Mouse (Mus musculus) kidney, postnatal 36 days (tissue): ENCODE measurements around the gene Krtap28-10.

Source experiments
- DNase-seq, 2 experiments: peaks; one replicate each; pipeline ENCODE4 v3.0.0; 2021 to 2022; ENCODE audit warnings: mixed read lengths in 2 of 2

Krtap28-10 gene

DNA sequence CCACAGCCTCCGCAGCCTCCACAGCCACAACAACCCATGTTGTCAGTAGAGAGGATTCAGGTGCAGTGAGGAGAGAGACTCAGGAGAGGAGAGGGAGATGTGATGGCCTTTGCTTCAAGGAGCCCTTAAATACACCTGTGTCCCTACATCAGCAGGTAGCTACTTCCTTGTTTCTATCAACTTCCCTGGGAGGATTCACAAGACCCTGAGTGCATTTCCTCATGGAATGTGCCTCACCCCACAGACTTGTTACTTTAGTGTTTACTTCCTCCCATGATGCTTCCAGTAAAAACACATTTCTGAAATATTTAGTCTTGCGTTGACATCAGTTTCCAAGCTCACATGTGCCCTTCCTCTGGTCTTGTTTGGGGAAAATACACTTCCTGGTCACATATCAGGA lies at the start of gene Krtap28-10:
Krtap28-10 (minus strand) TSS at position 101 of the 400 bp plus-strand sequence.
- no peak for DNase-seq

DNA sequence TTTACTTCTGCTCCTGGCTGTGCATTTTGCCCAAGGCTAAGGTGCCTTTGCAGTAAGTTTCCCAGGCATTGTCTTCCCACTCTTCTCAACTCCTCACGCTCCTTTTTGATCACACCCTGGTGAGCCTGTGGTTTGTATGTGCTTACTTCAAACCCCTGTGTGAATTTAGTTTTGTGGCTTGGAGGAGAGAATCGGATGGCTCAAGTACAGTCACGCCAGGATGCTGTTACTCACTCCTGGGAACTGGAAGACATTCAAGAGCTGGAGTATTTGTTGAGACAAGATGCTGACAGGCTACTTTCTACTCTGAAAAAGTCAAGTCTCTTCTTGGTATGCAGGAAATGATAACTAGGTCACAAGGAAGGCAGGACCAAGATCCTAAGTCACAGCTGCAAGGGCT lies 49.0 kb upstream of the Krtap28-10 start:
- DNase-seq, result no peak

DNA sequence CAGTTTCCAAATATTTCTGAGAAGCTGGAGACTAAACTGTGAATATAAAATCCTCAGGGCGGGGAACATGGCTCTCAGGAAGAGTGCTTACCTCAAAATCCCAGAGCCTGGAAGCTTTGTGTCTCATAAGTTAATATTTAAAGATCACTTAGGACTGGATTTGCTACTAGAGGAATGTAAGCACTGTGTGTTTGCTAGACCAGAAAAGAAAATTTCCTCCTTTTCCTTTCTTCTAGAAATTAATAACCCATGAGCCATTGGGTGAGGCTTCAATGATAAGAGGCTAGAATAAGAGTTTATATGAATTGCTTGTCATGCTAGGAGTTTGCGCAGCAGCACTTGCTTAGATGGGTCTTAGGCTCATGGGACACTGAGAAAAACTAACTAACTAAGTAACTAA lies 42.5 kb upstream of the Krtap28-10 start:
- DNase-seq, result peak in 1 of 2 experiments; percentile 4

DNA sequence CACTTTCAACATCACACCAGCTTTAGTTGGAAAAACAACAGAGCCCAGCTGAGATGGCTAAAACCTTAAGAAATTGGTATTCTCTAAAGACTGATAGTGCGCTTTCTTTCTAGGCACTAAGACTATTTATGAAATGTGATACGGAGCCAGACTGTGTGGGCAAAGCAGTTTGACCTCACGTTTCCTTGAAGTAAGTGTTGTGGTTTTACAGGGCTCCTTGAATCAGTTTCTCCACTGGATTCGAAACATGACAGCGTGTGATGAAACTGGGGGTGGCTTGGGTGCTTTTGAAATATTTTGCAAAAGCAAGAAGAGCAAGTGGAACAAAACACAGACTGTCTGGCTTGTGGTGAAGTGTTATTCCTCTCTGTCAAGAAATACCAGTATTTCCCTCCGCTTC lies 34.7 kb upstream of the Krtap28-10 start:
- no peak for DNase-seq

DNA sequence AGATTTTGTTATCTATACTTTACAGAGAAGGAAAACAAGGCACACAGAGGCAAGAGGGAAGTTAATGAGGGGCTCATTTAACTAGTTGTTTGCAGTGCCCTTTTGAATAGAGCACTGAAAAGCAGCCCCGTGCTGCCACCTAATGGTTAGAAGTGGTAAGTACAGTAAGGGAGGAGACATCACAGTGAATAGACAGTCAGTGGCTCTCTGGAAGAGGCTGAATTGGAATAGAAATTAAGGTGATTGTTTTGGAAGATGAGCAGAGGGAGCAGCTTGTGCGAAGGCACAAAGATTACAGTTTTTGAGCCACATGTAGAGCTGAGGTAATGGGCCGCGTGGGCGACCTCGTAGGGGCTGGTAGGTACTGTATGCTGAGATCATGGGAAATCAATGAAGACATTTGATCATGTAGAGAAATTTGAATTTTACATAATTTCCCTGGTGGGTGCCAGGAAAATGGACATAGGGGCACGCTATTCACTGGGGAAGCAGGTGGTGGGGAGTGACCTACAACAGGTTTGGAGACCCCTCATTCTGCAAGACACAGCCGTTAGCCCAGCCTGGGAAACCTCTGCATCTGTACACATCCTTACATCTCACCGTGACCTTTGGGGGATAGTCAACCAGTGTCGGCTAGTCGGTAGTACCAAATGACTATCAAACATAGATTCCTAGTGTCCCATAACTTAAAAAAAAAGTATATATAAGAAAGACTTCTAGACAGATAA lies 34.1 kb upstream of the Krtap28-10 start:
- peak; percentile 23 to 31 for DNase-seq

DNA sequence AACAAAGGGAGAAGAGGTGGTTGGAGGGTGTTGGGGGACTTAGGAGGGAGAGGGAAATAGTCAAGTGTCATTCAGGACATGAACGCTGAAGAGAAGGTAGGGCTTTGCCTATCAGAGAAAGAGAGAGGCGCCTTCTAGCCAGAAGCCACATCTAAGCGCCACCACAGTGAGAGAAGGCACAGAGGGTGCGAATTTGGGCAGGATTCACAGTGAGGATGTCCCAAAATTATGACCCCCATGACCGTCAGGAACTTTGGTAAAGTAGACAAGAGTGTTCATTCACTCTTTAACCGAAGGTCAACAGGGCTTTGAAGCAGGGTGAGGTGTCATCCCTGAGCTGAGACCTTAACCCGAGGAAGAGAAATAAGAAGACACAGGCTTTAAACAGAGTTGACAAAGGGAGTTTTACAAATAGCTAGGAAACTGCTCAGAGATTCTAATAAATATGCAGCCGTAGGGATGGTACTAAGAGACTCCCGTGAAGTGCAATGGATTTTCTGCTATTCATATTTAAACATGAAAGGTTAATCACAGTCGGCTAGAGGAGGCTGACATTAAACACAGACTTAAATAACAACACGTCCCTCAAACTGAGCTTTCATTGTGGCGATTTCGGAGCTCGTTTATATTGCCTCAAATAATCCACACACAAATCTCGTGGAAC lies 33.4 kb upstream of the Krtap28-10 start:
- no peak for DNase-seq

DNA sequence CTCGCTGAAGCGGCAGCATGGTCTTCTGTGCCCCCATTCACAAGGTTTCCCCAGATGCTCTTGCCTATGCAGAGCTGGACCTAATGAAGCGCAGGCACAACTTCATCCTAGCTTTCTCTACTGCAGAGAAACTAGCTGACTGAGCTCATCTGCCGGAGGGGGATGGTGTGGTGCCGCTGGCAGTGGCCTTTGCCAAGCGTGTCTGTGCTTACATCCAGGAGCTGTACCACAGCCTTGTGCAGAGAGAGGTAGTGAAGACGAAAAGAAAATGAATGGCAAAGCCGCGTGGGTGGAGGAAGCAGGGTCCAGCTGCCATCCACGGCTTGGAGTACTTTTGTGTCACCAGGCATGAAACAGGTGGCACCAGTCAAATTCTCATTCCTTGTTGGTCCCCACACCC lies 24.9 kb upstream of the Krtap28-10 start:
- no peak for DNase-seq

DNA sequence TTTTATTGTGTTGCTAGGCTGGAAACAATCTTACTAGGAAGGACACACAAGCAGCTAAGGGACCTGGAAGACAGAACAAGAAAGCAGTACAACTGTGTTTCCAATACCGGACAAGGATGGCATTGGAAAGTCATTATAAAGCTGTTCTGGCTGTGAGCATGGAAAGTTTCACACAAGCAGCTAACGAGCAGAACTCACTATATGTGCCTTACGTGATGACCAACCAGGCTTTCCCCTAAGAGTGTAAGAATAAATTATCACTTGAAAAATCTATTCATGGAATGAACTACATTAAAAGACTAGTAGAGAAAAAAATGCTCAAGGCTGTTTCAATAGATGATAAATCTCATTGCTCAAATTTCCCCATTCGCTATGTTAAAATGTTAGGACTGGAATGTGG lies 24.3 kb upstream of the Krtap28-10 start:
- DNase-seq, result no peak

DNA sequence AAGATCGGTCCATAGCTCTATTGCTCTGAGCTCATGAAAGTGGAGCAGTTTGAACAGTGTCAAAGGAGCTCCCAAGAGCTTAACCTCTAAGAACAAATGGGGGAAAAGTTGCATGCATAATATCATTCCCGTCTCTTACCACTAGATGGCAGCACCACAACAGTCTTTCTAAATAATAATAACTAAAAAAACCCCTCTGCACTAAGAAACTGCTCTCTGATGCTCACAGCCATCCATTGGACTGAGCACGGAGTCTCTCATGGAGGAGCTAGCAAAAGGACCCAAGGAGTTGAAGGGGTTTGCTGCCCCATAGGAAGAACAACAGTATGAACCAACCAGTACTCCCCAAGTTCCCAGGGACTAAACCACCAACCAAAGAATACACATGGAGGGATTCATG lies 22.6 kb upstream of the Krtap28-10 start:
- DNase-seq, result peak; percentile 14 to 23

DNA sequence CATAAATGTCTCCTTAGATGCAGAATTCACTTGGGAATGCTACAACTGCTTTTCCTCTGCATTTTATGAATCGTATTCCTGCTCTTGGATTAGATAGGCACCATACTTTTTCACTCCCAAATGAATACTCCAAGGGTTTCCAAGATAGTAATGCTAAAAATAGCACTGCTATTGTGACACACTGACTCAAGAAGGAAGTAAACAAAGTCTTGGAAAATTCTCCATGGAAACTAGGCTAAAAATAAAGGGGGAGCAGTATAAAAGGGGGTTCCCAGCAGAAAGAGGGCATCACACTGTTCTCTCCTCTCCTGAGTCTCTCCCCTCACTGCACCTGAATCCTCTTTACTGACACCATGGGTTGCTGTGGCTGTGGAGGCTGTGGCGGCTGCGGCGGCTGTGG lies 18.4 kb upstream of the Krtap28-10 start, which contains the start of gene Krtap28-13:
Krtap28-13 (plus strand) TSS at position 288 of the 400 bp plus-strand sequence.
- no peak for DNase-seq

DNA sequence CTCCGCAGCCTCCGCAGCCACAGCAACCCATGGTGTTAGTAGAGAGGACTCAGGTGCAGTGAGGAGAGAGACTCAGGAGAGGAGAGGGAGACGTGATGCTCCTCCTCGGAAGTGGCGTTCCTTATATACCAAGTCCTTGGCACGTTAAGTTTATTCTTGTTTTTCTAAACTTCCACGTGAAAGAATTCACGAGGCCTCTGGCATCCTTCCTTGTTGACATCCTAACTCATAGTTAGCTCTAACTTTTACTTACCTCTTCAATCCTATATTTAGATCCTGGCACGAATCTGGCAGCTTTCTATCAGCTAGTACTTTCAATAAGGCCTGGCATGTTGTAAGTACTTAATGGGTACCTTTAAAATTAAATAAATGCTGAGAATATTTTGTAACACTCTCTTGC lies 17.0 kb upstream of the Krtap28-10 start, which contains the start of gene A030005K14Rik:
A030005K14Rik (minus strand) TSS at position 101 of the 400 bp plus-strand sequence.
- DNase-seq, result no peak

DNA sequence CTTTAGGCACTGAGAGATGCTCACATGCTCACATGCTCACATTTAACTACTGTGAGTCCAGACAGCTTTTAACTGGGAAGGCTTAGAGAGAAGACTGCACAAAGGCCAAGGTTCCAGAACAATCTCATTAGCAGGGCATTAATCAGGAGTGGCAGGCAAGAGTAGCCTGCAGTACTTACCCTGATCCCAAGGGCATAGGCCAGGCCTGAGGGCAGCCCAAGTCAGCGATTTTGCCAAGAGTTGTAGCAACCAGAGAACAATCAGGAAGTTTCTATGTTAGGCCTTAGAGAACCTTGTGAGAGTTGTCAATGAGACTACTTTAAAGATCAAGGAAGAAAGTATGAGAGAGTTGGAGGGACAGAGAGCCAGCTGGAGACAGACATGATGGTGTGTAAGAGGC lies 16.2 kb upstream of the Krtap28-10 start:
- DNase-seq, result peak; percentile 59 to 60

DNA sequence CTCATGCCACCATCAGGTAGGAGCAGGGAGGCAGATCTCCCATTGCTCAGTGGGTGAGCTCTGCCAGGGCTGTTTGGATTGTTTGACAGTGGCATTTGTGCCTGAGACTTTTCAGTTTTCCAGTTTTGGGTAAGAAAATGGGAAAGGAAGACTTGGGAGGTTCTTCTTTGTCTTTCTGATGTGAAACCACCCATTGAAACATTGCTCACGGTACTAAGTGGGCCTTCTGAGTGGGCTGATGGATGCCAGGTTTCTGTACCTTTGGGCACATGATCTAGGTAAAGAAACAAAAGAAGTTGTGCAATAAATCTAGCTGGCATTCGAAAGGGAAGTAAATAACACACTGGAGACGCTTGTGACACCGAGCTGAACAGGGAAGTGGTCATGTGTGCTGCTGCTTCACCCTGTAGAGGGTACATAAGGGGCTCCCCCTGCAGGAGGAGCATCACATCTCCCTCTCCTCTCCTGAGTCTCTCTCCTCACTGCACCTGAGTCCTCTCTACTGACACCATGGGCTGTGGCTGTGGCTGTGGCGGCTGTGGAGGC lies 2.7 kb upstream of the Krtap28-10 start, which contains the start of gene Gm47969:
Gm47969 (plus strand) TSS at position 51 of the 546 bp plus-strand sequence.
- DNase-seq, result no peak

DNA sequence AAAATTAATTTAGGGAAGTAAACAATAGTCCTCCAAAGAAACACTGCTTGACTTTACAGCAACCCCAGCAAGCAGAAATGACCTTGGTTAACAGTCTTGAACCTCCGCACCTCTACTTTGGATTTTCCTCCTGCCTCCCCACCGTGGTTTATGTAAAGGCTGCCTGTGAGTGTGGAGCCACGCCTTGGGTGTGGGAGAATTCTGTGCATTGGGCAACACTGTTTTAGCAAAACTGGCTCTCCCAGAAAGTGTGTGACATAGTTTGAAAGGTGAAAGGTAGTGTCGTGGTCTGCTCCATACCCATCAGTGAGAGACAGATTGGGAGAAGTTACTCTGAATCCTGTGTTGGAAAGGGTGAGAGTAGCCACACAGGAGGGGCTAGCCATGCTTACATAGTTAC lies 3.2 kb downstream of the Krtap28-10 start:
- DNase-seq, result no peak

DNA sequence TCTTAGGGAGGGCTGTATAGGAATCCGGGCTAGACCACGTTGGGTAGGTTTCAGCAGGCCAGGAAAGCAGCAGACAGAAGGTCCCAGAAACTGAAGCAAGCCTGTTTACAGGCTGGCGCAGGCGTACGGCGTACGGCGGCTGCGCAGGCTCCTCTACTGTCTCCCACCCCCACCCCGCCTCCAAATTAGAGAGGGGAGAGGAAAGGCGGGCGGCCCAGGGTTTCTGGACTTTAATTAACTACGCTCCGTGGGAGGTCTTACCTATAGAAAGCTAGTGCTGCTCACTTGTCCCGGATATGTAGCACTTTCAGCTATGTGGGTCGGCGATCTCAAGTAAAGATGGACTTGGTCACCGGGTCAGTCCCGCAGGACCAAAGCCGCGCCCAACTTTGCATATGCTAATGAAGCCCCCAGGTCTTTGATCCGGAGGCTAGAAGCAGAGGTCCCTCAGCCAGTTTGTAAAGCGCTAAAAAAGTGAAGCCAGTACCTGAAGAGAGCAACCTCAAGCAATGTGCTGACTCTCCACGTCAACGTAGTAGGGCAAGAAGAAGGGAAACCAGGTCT lies 4.1 kb downstream of the Krtap28-10 start, which contains the start of gene Slc19a3:
Slc19a3 (minus strand) TSS at position 340 of the 564 bp plus-strand sequence.
- DNase-seq, result peak; percentile 66 to 67

DNA sequence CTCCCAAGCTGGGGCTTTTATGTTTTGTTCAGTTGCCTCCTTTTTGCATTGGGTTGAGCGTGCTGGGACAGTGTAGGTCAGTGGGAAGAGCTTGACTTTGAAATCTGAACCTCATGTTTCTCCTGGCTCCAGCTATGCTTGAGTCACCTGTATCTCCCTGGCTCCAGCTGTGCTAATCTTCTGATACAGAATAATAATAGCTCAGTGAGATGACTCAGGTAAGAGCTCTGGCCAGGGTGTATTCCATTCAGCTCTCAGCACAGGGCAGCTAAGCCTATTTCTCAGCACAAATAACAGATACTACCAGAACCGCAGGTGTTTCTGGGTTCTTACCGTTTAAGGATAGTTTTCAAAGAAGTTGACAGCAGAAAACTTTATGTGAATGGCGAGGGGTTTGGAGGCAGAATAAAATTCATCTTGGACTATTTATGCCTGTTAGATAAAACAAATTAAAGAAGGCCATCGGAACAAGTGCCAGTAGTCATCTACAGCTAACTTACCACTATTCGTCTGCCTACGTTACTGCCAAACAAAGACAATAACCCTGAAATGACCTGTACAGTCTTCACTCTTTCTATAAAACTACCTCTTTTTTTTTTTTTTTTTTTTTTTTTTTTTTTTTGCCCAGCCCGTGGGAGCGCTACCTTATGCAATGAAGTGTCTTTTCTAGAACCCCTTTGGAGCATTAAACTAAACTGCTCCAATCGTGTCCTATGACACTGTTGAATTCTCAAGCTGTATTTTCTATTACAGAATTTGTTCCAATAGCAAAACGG lies 5.2 kb downstream of the Krtap28-10 start:
- no peak for DNase-seq

DNA sequence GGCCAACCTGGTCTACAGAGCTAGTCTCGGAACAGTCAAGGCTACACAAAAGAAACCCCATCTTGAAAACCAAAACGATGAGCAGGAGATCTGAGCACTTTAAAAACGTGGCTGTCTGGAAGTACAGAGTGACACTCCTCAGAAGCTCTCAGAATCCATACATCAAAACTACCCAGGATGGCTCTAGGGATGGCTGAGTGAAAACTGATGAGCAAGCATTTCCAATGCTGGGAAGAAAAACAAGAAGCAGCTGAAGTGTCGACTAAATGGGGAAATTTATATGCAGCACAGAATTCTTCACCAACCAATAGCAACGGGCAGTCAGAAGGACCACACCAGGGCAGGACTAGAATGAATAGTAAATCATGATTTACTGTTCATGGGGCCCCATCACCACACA lies 7.8 kb downstream of the Krtap28-10 start:
- no peak for DNase-seq

DNA sequence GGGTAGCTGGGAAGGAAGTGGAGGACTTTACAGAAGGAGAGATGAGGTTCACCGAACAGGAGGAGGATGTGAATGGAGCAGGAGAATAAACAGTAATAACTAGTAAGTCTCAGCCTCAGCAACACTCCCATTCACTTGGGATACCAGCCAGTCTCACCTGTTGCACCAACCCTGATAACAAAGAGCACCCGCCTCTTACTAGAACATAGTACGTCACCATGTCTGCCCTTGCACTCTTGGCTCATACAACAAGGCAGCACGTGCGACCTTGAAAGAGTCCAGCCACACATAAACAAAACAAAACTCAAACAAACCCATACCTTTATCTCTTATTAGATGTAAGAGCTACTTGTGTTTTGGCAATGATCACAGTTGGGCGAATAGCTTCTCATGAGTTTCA lies 9.8 kb downstream of the Krtap28-10 start:
- no peak for DNase-seq

DNA sequence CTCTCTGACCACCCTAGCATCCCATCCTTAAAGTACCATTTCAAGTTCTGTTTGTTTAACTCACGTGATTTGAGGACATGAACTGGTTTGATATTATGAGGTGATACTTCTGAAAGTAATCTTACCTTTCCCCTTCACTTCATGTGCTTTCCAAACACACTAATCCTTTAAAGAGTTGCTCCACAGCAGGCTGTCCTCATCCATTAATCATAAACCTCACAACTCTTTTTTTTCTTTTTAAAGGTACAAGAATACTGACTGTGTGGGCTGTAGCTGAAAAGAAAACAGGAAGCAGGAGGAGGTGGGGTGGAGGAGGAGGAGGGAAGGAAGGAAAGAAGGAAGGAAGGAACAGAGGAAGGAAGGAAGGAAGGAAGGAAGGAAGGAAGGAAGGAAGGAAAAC lies 10.3 kb downstream of the Krtap28-10 start:
- peak in 1 of 2 experiments; percentile 21 for DNase-seq

DNA sequence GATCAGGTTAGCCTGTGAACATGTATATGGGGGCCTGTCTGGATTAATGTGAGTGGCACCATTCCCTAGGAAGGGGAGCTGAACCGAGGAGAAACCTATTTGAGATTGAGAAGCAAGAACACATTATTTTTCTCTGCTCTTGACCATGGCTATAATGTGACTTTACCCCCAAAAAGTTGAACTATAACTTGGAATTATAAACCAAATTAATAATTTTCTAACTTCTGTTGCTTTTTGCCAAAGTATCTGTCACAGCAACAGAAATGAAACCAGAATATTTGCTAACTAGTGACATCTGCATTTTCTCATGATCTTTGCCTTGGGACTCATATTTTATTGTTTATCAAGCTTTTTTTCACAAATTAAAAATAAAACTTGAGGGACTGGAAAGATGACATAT lies 25.7 kb downstream of the Krtap28-10 start:
- peak in 1 of 2 experiments; percentile 13 for DNase-seq

DNA sequence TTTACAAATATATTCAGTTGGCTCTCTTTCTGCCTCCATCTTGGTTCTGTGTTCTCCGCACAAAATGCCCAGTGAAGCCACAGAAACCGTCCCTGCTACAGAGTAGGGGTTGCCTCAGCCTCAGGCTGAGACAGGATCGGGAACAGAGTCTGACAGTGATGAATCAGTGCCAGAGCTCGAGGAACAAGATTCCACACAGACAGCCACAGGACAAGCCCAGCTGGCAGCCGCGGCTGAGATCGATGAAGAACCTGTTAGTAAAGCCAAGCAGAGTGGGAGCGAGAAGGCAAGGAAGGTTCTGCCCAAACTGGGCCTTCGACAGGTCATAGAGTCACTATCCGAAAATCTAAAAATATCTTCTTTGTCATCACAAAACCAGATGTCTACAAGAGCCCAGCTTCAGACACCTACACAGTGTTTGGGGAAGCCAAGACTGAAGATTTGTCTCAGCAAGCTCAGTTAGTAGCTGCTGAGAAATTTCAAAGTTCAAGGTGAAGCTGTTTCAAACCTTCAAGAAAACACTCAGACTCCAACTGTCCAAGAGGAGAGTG lies 26.9 kb downstream of the Krtap28-10 start:
- peak in 1 of 2 experiments; percentile 51 for DNase-seq

DNA sequence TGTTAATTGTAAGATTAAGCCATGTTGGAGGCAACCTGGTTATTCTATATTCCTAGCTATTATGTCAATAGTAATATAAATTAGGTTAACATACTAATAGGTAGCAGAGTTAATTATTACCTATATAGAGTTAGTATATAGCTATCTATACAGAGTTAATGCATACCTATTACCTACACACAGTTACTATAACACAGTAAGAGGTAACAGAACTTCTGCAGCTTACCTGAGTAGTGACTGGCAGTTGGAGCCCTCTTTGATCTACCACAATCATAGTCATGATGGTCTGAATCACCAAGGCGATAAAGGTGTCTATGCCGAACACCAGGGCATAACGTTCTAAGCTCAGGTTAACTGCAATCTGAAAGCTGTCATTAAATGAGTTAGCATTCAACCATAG lies 27.8 kb downstream of the Krtap28-10 start:
- DNase-seq, result no peak
